13 mouse cellular contexts compared by ENCODE assay signal in the genomic region with DNA sequence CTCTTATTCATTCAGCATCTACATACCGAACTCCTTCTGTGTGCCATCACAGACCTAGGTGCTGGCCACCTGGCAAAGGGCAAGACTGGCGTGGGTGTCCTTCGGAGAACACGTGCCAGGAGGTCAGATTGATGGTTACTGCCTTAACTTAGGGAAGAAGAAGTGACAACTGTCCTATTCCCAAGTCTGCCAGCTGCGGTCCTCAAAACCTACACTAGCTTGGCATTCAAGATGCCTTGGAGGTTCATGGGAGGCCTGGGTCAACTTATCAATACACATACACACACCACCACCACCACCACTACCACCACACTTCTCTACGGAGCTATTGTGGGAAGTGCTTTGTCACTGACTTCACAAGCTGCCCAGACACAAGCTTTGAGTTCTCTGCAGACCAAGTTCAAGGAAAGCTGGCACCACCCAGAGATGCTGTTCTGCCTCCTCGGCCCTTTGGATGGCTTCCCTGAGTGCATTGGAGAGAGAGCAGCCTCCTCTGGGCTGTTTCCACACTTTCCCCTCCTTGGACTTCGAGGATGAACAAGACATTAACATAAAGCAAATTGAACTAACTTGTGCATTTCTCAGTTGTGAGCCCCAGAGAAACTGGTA. TPM values are rescaled to one million over a fixed set of nuclear protein-coding genes. Genes with fewer than 3 reads are reported as not detected.
A peak's percentile ranks its signal among the peaks of the same experiment; 100 is the strongest.
DNase-seq lines count a peak whose midpoint lies in the region; ATAC-seq lines count a peak whose summit lies in the region.
"Had no signal": no experiment of that assay in that cellular context is flagged by ENCODE, and none has a peak within 500 bp of the region (broad histone marks: within the 10 kb centered on the region; RNA-seq: fewer than 3 reads in every experiment).

No protein-coding gene starts in this region.

- no peak for ATAC-seq in hindbrain, embryonic 14.5 days (ENCODE audit: low FRiP score)
- ATAC-seq in neural tube, embryonic 12.5 days (ENCODE audit: low FRiP score, low read depth), result no peak
- ATAC-seq: inflammation-experienced regulatory T-cells, adult 6 months had no signal

- peak overlapping the region; percentile 71 for H3K4me2 ChIP-seq in hindbrain, embryonic 14.5 days (replicated peaks)
- peak overlapping the region; percentile 80 for H3K4me2 ChIP-seq in neural tube, embryonic 12.5 days (replicated peaks)

- H3K4me3 ChIP-seq in forebrain, embryonic 10.5 days, result peak overlapping the region; percentile 78; the same call in 1 of the 2 replicates
- H3K4me3 ChIP-seq in hindbrain, embryonic 14.5 days (replicated peaks; ENCODE audit: low read length), result peak overlapping the region; percentile 71
- no peak overlapping the region for H3K4me3 ChIP-seq in neural tube, embryonic 12.5 days
- H3K4me3 ChIP-seq: myocyte had no signal

- peak overlapping the region; percentile 68; the same call in 1 of the 2 replicates for H3K9ac ChIP-seq in hindbrain, embryonic 14.5 days
- no peak overlapping the region for H3K9ac ChIP-seq in neural tube, embryonic 12.5 days

- peak overlapping the region; percentile 94; the same call in 1 of the 2 replicates for H3K27ac ChIP-seq in forebrain, embryonic 10.5 days
- H3K27ac ChIP-seq in hindbrain, embryonic 14.5 days, result no peak overlapping the region
- no peak overlapping the region for H3K27ac ChIP-seq in neural tube, embryonic 12.5 days

- DNase-seq in cerebellum, adult 11 months, result peak; percentile 43
- DNase-seq in cerebellum, postnatal 4 days (ENCODE audit: low spot score in 2 of 2), result no peak
- no peak for DNase-seq in forebrain, embryonic 10.5 days (ENCODE audit: extremely low spot score, low spot score)
- no peak for DNase-seq in hindbrain, embryonic 14.5 days (ENCODE audit: low spot score)
- DNase-seq in ovary, adult 18-20 months (ENCODE audit: low spot score), result no peak
- DNase-seq in thymus, postnatal 4 days, result no peak
- no peak for DNase-seq in frontal cortex, postnatal 10 days (ENCODE audit: low spot score in 2 of 2)
- DNase-seq: kidney, postnatal 10 days; liver; thymus, postnatal 36 days had no signal

- 68% methylated on average over 8 of the region's 8 CpGs for WGBS in forebrain, embryonic 10.5 days
- WGBS in hindbrain, embryonic 14.5 days, result 61% methylated on average over 8 of the region's 8 CpGs
- 66% methylated on average over 8 of the region's 8 CpGs for WGBS in neural tube, embryonic 12.5 days

- H3K4me1 ChIP-seq in forebrain, embryonic 10.5 days, result peaks cover 79% of the 10 kb centered on the region
- H3K4me1 ChIP-seq in hindbrain, embryonic 14.5 days (replicated peaks; ENCODE audit: control insufficient read depth, insufficient read depth, low read length), result peaks cover 30% of the 10 kb centered on the region
- peaks cover 35% of the 10 kb centered on the region for H3K4me1 ChIP-seq in neural tube, embryonic 12.5 days

- no peaks in the 10 kb centered on the region for H3K9me3 ChIP-seq in forebrain, embryonic 10.5 days
- H3K9me3 ChIP-seq in hindbrain, embryonic 14.5 days (ENCODE audit: control insufficient read depth, low read length), result no peaks in the 10 kb centered on the region
- H3K9me3 ChIP-seq in neural tube, embryonic 12.5 days, result no peaks in the 10 kb centered on the region

- H3K27me3 ChIP-seq in forebrain, embryonic 10.5 days (ENCODE audit: poor library complexity, severe bottlenecking), result peaks cover 88% of the 10 kb centered on the region
- no peaks in the 10 kb centered on the region for H3K27me3 ChIP-seq in hindbrain, embryonic 14.5 days (ENCODE audit: control insufficient read depth, insufficient read depth, low read length)
- peaks cover 12% of the 10 kb centered on the region for H3K27me3 ChIP-seq in neural tube, embryonic 12.5 days (replicated peaks)

- no peaks in the 10 kb centered on the region; the same call in 1 of the 2 replicates for H3K36me3 ChIP-seq in forebrain, embryonic 10.5 days (replicated peaks)
- H3K36me3 ChIP-seq in hindbrain, embryonic 14.5 days (replicated peaks; ENCODE audit: control insufficient read depth, insufficient read depth), result no peaks in the 10 kb centered on the region
- H3K36me3 ChIP-seq in neural tube, embryonic 12.5 days, result no peaks in the 10 kb centered on the region

RNA-seq across cellular contexts. Expression of a gene that starts 2.1 kb away (rescaled TPM):
- 15.8 and 18.6 TPM in 2 replicates for polyA plus RNA-seq in forebrain, embryonic 10.5 days (2016; fragmentation: Nextera tagmentation; extraction: Ambion mirVana)
- polyA plus RNA-seq in hindbrain, embryonic 14.5 days (2014; fragmentation: Nextera tagmentation; extraction: Ambion mirVana), result 39.7 and 48.1 TPM in 2 replicates
- polyA plus RNA-seq in neural tube, embryonic 12.5 days (2016; fragmentation: Nextera tagmentation; extraction: Ambion mirVana), result 24.8 and 30.7 TPM in 2 replicates
- polyA plus RNA-seq: inflammation-experienced regulatory T-cells, adult 6 months; myocyte had no signal

RNA-seq across cellular contexts. Expression of a gene that starts 51.9 kb away (rescaled TPM):
- 22.4 and 23.6 TPM in 2 replicates for polyA plus RNA-seq in forebrain, embryonic 10.5 days (2016; fragmentation: Nextera tagmentation; extraction: Ambion mirVana)
- 29.3 and 29.9 TPM in 2 replicates for polyA plus RNA-seq in hindbrain, embryonic 14.5 days (2014; fragmentation: Nextera tagmentation; extraction: Ambion mirVana)
- polyA plus RNA-seq in neural tube, embryonic 12.5 days (2016; fragmentation: Nextera tagmentation; extraction: Ambion mirVana), result 23.4 and 26.4 TPM in 2 replicates
